Mouse (Mus musculus): ENCODE data around the gene Tgfbi. TPM values are rescaled to one million over a fixed set of nuclear protein-coding genes. Genes with fewer than 3 reads are reported as not detected.

Tgfbi gene
- total RNA-seq, 4 experiments from 2014 or later: 35.2 to 174 (median 104) TPM

- DNase-seq: peak; percentile 57
Measured at GRCm38 (mm10) chr13:56597831-56598612, 11.3 kb upstream of the Tgfbi start.

DNA sequence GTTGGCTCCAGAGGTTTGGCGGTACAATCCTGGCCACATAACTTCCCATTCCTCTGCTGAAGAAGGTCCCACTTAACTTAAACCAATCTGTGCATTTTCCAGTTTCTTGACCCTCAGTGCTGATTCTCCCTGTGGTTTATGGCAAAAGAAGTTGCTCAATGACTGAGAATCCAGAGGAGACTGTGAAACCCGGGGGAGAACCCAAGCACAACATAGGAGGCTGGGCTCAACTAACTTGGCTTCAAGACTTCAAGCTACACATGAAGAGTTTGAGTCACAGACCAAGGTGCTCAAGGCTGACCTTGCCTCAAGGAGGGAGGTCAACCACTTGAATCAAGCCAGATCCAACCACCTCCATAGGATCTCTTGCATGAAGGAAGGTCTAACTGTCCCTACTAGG lies 9.8 kb upstream of the Tgfbi start:
- DNase-seq: no peak

- peak; percentile 55 for DNase-seq
Measured at GRCm38 (mm10) chr13:56600216-56600890, 9.0 kb upstream of the Tgfbi start.

- no peak for DNase-seq
Measured at GRCm38 (mm10) chr13:56601199-56601598, 8.1 kb upstream of the Tgfbi start.

GRCm38 (mm10) chr13:56605503-56605902 lies 3.8 kb upstream of the Tgfbi start:
- DNase-seq: no peak

- DNase-seq: no peak
Measured at GRCm38 (mm10) chr13:56606724-56607123, 2.6 kb upstream of the Tgfbi start.

GRCm38 (mm10) chr13:56607225-56607624 lies 2.1 kb upstream of the Tgfbi start:
- DNase-seq: no peak

GRCm38 (mm10) chr13:56607846-56608245 lies 1.5 kb upstream of the Tgfbi start:
- DNase-seq: no peak

DNA sequence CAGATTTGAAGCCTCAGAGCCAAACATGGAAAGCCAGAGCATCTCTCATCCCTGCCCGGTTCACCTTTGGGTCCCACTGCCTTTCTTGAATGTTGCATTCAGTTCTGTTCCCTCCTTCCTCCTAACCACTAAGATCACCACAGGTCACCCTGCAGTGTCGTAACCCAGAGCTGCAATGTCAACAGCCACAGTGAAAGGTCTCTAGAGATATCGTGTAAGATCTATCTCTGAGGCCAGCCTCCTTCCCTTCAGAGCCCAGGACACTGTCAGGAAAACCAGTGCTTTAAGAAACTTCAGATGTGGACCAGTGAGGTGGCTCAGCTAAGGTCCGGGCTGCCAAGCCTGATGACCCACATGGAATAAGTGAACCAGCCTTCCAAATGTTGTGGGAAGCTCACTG lies 1.8 kb downstream of the Tgfbi start:
- DNase-seq: no peak

DNA sequence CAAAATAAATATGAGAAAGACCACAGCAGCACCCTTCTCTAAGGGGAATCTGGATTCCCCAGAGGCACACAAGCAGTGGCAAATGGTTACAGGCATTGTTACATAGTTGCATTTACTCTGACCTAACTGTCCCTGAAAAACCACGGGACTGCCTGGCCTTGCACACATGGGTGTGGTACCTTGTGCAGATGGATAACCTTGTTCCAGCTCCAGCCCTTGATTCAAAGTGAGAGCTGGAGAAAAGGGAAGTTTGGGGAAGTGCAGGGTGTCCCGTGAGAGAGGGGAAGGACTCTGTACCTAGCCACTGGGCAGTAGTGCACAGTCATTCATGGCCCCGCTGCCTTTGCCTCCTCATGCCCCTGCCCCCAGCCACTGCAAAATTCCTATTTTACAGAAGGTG lies 2.4 kb downstream of the Tgfbi start:
- peak; percentile 42 for DNase-seq

GRCm38 (mm10) chr13:56612331-56612730 lies 3.0 kb downstream of the Tgfbi start:
- no peak for DNase-seq

DNA sequence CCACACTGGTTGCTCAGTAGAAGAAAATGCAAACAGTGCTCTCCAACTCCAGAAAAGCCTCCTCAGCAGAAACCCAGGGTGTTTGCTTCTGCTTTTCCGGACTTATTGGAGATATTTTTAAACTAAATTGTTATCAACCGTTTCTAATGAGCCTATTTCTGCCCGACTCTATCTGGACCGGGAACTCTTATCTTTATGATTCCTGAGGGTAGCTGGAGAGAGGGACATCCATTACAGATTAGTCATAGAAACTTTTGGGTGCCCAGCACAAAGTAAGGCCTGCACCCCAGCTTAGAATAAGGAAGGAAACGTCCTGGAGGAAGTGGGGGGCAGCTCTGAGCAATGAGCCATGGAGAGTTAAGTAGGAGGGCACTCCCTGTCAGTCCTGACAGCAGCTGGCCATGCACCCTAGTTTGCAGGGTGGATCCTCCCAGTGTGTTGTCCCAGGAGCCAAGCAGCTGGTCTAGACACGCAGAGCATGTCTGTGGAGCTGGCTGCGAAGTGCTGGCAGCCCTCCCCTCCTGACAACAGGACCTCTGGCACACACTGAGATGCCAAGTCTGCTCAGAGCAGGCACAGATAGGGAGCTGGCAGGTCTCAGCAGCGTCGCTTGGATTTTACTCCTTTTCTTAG lies 4.2 kb downstream of the Tgfbi start:
- DNase-seq: no peak

DNA sequence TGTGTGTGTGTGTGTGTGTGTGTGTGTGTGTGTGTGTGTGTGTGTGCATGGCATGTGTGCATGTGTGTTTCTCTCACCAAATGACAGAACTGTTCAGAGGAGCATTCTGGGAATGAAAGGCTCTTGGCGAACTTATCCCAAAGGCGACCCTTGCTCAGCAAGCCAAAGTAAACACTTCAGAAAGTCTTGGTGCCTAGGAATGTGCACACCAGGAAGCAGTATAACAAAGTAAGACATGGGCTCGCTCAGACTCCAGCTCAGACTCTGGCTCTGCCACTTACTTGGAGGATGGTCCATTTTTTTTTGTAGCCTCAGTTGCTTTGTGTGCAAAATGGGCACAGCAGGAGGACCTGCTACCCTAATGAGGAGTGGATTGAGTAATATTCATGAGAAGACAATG lies 5.4 kb downstream of the Tgfbi start:
- DNase-seq: no peak

GRCm38 (mm10) chr13:56615223-56615622 lies 5.9 kb downstream of the Tgfbi start:
- DNase-seq: no peak

DNA sequence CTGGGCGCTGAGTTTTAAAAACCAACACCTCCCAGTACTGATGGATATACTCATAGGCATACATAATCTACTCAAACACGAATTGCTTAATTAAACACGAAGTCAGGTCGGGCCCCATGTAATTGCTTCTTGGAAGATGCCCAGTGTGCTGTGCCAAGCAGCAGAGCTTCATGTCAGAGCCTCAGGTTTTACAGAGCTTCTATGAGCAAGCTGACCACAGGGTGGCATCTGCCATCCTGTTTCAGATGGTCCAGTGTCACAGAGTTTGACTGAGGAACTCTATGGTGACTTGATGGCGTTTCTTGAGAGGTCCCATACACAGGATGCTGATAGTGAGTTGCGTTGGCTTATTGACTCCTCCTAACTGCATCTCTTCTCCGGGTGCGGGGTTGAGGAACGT lies 6.5 kb downstream of the Tgfbi start:
- DNase-seq: no peak

- DNase-seq: no peak
Measured at GRCm38 (mm10) chr13:56616386-56616785, 7.1 kb downstream of the Tgfbi start.

- no peak for DNase-seq
Measured at GRCm38 (mm10) chr13:56617197-56617596, 7.9 kb downstream of the Tgfbi start.

- no peak for DNase-seq
Measured at GRCm38 (mm10) chr13:56622201-56622757, 13.0 kb downstream of the Tgfbi start.

DNA sequence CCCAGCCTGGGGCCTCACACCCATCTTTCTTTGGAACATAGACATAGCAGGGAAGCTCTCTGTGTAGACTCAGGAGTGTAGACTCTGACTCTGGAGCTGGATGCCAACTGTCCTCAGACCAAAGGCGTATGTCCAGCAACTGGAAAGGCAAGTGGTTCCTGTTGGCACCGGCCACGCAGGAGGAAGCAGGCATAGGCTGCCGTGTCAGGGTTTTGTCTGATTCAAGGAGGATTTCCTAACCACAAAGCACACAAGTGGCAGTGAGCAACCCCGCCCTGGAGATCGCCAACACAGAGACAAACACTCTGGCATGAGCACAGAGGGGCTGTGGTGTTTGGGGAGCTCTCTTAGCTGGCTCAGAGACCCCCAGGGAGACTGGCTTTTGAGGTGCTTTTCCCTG lies 17.2 kb downstream of the Tgfbi start:
- DNase-seq: no peak

DNA sequence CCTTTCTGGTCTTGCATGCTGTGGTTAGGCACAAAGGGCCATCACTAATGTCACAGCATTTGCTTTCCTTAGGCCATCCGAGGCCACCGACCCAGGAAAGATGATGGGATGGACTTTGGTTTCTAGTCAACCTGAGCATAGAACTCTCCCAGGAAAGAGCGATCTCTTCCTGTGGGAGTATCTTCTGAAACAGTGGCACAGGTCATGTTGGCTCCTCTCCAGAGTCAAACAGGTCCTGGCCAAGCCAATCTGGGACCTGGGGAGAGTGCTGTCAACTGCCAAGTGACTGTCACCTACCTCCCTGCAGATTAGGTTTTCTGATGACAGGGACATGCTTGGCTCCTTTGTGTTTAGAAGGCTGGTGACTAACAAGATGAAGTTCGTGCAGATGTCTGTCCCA lies 20.8 kb downstream of the Tgfbi start:
- DNase-seq: no peak

DNA sequence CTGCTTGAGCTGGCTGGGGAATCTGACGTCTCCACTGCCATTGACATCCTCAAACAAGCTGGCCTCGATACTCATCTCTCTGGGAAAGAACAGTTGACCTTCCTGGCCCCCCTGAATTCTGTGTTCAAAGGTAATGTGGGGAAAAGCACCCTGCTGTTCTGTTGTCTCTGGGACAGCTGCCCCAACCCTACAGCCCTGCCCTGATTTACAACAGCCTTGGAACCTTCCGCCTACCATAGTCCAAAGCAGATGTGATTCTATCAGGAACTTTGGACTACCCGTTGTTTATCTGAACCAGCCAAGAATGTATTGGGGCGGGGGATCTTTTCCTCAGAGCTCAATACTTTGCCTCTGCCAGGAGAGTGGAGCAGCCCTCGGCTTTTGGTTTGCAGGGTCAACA lies 21.2 kb downstream of the Tgfbi start:
- no peak for DNase-seq

- no peak for DNase-seq
Measured at GRCm38 (mm10) chr13:56631332-56631731, 22.0 kb downstream of the Tgfbi start.

GRCm38 (mm10) chr13:56634139-56634615 lies 24.9 kb downstream of the Tgfbi start:
- no peak for DNase-seq
